Mouse (Mus musculus) heart, embryonic 12.5 days (tissue): ENCODE results near the gene Cirbp. TPM values are rescaled to one million over a fixed set of nuclear protein-coding genes. Genes with fewer than 3 reads are reported as not detected.

Experiments
- ATAC-seq: fragments of 200-750 bp; cut with Nextera tagmentation; 2 replicates; pipeline ENCODE4 v1.8.0; 2017; ENCODE audit warnings: moderate TSS enrichment, moderate library complexity; ENCODE audit not compliant: insufficient number of reproducible peaks, low FRiP score
- H3K27ac ChIP-seq: fragments of 300-500 bp; sonication (generic); 2 replicates; pipeline ENCODE4 v1.5.1; 2016; ENCODE audit warnings: mild to moderate bottlenecking, moderate library complexity; ENCODE audit not compliant: poor library complexity, severe bottlenecking
- H3K27me3 ChIP-seq: fragments of 300-500 bp; sonication (generic); replicated peaks from 2 replicates; pipeline ENCODE4 v1.6.1; 2016; ENCODE audit warnings: mild to moderate bottlenecking, moderate library complexity
- H3K36me3 ChIP-seq: fragments of 300-500 bp; sonication (generic); 2 replicates; pipeline ENCODE4 v1.6.1; 2016; ENCODE audit warnings: mild to moderate bottlenecking, moderate library complexity
- H3K4me1 ChIP-seq: fragments of 300-500 bp; sonication (generic); replicated peaks from 2 replicates; pipeline ENCODE4 v1.6.1; 2016; ENCODE audit warnings: mild to moderate bottlenecking
- H3K4me2 ChIP-seq: fragments of 300-500 bp; sonication (generic); 2 replicates; pipeline ENCODE4 v1.6.1; 2016; ENCODE audit warnings: mild to moderate bottlenecking, moderate library complexity
- H3K4me3 ChIP-seq: fragments of 300-500 bp; sonication (generic); 2 replicates; pipeline ENCODE4 v1.5.1; 2016; ENCODE audit warnings: mild to moderate bottlenecking
- H3K9ac ChIP-seq: fragments of 300-500 bp; sonication (generic); 2 replicates; pipeline ENCODE4 v1.6.1; 2016; ENCODE audit warnings: mild to moderate bottlenecking, moderate library complexity
- H3K9me3 ChIP-seq: fragments of 300-500 bp; sonication (generic); replicated peaks from 2 replicates; pipeline ENCODE4 v1.6.1; 2016; ENCODE audit warnings: mild to moderate bottlenecking, moderate library complexity
- WGBS: fragments of 180-500 bp; shearing (Covaris S2); methylation state at CpG from one replicate; pipeline ENCODE4 v1.1.7; 2016; 5-methylcytosine and 5-hydroxymethylcytosine counted together
- polyA plus RNA-seq: library from polyadenylated mRNA; unstranded; fragments of >200 nt; fragmentation: Nextera tagmentation; extraction: Ambion mirVana; gene quantifications from 2 replicates; pipeline ENCODE4 v1.2.1, GENCODE M21; 2016

Cirbp gene
- polyA plus RNA-seq, 1 experiment from 2014 or later = 110 TPM

DNA sequence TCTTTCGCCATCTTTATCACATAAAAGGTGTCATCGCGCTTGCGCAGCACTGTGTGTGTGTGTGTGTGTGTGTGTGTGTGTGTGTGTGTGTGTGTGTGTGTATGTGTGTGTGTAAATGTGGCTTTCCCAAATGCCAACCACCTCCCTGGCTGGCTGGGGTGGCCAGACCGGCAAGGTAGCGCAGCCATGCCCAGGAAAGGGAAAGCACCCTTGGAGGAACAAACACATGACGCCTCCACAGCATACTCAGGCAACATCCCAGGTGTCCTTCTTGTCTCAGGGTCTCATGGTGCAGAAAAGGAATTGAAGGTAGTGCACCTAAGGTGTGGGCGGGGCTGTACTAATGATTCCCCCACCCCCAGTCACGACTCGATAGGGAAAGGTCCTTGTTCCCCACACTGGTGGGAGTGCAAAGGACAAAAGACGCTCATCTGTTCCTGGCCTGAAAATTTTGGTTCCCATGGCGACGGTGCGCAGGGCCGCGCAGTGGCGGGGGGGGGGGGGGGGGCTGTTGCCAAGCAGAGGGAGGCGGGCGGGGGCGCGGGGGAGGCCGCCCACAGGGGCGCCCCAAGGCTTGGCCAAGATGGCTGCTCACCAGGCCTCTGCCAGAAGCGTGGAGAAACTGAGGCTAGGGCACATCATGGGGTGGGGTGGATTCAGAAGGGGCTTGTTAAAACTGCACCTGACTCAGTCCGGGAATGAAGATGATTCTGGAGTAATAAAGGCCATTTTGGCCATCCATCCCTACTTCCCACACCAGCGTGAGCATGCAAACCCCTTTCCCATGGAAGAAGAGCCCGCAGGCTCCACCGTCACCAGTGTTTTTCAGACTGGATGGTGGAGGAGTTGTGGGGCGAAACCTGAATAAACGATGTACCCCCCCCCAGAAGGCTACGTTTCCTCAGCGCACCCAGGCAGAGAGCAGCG lies 27.9 kb upstream of the Cirbp start:
- H3K9ac ChIP-seq = peak overlapping the region; percentile 90
- H3K9me3 ChIP-seq = 0 out of 2 replicates have a peak, but pooled peaks cover 4% of the 10 kb centered on the region
- H3K4me3 ChIP-seq = peak overlapping the region; percentile 79
- H3K4me2 ChIP-seq = peak overlapping the region; percentile 100
- peaks cover 41% of the 10 kb centered on the region for H3K27me3 ChIP-seq
- peaks cover 3% of the 10 kb centered on the region; the same call in 1 of the 2 replicates for H3K36me3 ChIP-seq
- ATAC-seq = no peak
- peaks cover 51% of the 10 kb centered on the region for H3K4me1 ChIP-seq
- WGBS = 5% methylated on average over 31 of the region's 33 CpGs
- no peak overlapping the region for H3K27ac ChIP-seq

DNA sequence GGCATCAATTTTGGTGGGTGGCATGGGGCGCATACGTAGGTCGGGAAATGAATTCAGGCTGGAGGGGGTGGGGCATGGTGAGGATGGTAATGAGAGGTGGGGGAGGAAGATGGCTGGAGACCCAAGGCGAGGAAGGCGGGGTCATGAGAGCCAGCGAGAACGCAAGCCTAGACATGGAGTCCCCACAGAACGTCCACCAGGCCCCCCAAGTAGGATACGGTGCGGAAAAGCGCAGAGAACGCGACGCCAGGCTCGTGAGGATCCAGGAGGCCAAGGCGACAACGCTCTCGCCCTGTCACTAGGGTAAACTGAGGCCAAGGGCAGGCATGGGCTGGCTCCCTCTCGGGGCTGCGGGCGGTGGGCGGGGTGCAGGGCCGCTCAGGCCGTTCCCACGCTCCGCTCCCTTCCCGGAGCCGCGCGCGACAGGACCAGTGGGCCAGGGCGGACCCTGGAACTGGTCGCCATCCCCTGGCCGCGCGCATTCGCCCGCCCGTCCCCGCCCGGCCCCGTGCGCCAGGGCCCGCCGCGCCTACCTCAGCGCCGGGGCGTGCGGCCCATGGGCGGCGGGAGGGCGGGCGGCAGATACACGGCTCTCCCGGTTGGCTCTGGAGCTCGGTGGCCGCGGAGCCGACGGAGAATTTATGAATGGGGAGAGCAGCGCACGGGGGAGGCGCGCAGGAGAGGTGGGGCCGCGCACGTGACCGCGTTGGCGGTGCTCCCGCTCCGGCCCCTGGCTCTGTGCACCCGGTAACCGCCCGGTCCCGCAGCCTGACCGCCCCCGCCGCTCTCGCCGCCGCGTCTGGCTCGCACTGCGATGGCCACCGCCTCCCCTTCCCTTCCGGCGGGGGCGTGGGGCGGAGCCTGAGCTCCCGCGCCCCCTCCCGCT lies 27.0 kb upstream of the Cirbp start, which contains the start of gene Atp5d:
Gene Atp5d, plus strand, starts transcription at position 80 of the 886 bp plus-strand sequence.
- peak; percentile 22 for ATAC-seq
- Histone ChIP-seq H3K9me3 (0 out of 2 replicates have a peak, but pooled peaks cover 4% of the 10 kb centered on the region), H3K27ac (peak within 1 kb of the TSS; percentile 46; the same call in 1 of the 2 replicates), H3K27me3 (peaks cover 41% of the 10 kb centered on the region), H3K9ac (peak within 1 kb of the TSS; percentile 90), H3K36me3 (peaks cover 5% of the 10 kb centered on the region), H3K4me3 (peak within 1 kb of the TSS; percentile 79), H3K4me2 (peak within 1 kb of the TSS; percentile 100), H3K4me1 (peaks cover 50% of the 10 kb centered on the region)
- under 1% methylated on average over 85 of the region's 94 CpGs for WGBS

DNA sequence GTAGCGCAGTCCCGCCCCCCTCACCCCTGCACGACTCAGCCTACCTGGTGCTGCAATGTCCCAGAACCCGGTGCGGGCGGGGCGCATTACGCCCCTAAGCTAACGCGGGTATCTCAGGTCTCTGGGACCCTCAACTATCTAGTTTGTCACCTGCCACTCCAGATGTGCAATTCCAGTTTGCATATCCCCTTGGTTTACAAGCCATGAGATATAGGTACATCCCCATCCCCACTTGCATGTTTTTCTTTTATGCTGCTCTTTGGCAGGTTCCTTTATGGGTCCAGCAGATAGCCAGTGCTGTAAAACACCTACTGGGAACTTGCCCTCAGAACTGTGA lies 26.4 kb upstream of the Cirbp start:
- ATAC-seq = no peak; the same call in 1 of the 2 replicates
- Histone ChIP-seq H3K36me3 (peaks cover 11% of the 10 kb centered on the region), H3K9me3 (0 out of 2 replicates have a peak, but pooled peaks cover 4% of the 10 kb centered on the region), H3K27ac (peak overlapping the region; percentile 46; the same call in 1 of the 2 replicates), H3K4me2 (peak overlapping the region; percentile 100), H3K27me3 (peaks cover 41% of the 10 kb centered on the region), H3K4me3 (peak overlapping the region; percentile 79), H3K9ac (peak overlapping the region; percentile 90), H3K4me1 (peaks cover 55% of the 10 kb centered on the region)
- 1% methylated on average over 10 of the region's 10 CpGs for WGBS

DNA sequence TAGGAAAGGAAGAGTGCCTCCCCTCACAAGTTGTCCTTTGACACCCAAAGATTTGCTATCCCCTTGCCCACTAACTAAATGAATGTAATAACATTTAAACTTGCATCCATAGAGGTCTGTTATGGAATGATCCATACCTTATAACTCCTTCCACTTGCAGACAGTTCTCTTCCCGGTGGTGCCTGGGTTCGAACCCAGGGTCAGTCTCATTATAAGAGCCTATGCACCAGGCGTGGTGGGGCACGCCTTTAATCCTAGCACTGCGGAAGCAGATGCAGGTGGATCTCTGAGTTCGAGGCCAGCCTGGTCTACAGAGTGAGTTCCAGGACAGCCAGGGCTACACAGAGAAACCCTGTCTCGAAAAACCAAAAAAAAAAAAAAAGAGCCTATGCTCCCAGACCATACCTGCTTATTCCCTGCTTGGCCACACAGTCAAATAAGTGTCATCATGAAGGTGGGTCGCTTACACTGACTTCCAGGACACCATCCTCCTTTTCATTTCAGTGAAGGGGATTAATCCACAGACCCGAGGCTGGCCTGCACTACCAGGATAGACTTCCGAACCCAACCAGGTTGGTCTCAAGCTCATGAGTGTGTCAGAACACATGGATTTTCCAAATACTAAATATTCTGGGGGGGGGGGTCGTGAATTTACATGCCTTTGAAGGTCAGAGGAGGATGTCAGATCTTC lies 25.7 kb upstream of the Cirbp start:
- no peak for ATAC-seq
- Histone ChIP-seq H3K36me3 (peaks cover 18% of the 10 kb centered on the region), H3K4me1 (peaks cover 62% of the 10 kb centered on the region), H3K27ac (0 out of 2 replicates have a peak overlapping the region, but pooled peaks have one; percentile 3), H3K4me3 (0 out of 2 replicates have a peak overlapping the region, but pooled peaks have one; percentile 79), H3K4me2 (peak overlapping the region; percentile 100), H3K27me3 (peaks cover 34% of the 10 kb centered on the region), H3K9me3 (0 out of 2 replicates have a peak, but pooled peaks cover 4% of the 10 kb centered on the region), H3K9ac (no peak overlapping the region)
- WGBS = 71% methylated on average over 11 of the region's 11 CpGs

DNA sequence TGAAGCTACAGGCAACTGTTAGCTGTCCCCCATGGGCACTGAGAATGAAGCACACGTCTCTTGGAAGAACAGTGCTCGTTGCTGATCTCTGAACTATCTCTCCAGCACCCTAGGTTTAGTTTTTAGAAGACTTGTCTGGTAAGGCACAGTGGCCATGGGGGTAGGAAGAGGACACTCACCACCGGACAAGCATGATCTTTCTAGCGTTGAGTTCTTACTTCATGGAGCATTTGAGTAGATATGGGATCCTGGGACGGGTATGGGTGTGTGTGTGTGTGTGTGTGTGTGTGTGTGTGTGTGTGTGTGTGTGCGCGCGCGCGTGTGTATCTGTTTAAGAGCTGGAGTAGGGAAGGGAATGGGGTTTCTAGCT lies 25.1 kb upstream of the Cirbp start, which contains the start of gene Cbarp:
Gene Cbarp, minus strand, starts transcription at position 170 of the 370 bp plus-strand sequence.
- no peak for ATAC-seq
- Histone ChIP-seq H3K4me2 (peak within 1 kb of the TSS; percentile 100), H3K9ac (peak within 1 kb of the TSS; percentile 90), H3K27me3 (peaks cover 29% of the 10 kb centered on the region), H3K4me3 (peak within 1 kb of the TSS; percentile 79), H3K36me3 (peaks cover 24% of the 10 kb centered on the region), H3K27ac (peak within 1 kb of the TSS; percentile 59), H3K9me3 (0 out of 2 replicates have a peak, but pooled peaks cover 4% of the 10 kb centered on the region), H3K4me1 (peaks cover 67% of the 10 kb centered on the region)
- 76% methylated on average over 10 of the region's 10 CpGs for WGBS

DNA sequence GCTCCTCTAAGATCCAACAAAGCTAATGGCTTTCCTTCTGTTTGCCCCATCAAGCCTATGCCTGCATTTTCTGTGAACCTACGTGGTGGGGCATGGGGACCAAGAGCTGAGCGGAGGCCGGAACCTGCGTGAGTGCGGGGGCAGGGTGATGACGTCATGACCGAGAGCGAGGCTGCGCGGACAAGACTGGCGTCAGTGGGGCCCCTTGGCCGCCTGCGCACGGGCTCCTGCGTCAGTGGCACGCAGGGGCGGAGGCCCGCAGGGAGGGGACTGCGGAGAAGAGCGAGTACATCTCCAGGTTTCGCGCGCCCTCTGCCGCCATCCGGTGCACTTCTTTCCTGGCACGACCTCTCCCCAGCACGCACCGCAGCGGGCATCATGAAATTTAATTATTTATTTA lies 24.5 kb upstream of the Cirbp start:
- Histone ChIP-seq H3K4me1 (peaks cover 72% of the 10 kb centered on the region), H3K9ac (peak overlapping the region; percentile 61), H3K9me3 (no peaks in the 10 kb centered on the region), H3K4me2 (peak overlapping the region; percentile 68), H3K27ac (peak overlapping the region; percentile 59), H3K36me3 (peaks cover 30% of the 10 kb centered on the region), H3K27me3 (peaks cover 23% of the 10 kb centered on the region), H3K4me3 (peak overlapping the region; percentile 72)
- peak; percentile 80 for ATAC-seq
- WGBS = under 1% methylated on average over 29 of the region's 29 CpGs

DNA sequence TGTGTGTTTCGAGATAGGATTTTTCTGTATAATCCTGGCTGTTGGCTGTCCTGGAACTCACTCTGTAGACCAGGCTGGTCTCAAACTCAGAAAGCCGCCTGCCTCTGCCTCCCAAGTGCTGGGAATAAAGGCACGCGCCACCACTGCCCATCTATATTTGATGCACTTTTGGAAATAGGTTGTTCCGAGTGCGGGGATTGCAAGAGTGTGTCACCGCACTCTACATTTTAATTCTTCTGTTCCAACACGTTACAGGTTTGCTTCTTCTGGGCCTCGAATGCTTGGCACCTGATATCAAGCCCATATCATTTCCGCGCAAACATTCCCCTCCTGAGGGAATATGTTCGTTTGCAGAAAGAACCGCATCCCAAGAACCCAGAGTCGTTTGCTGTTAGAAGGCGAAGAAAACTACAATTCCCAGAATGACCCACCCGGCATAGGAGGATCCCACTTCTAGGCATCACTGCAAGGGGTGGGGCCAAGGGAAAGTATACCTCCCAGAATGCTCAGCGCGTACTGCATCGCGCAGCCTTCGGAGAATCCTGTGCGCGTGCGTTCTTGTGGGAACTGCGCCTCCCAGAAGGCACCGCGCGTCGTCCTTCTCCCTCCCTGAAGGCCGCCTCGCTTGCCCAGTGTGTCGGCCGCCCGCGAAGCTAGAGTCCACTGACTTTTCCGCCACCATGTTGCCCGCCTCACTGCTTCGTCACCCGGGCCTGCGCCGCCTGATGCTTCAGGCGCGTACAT lies 23.8 kb upstream of the Cirbp start:
- Histone ChIP-seq H3K4me1 (peaks cover 72% of the 10 kb centered on the region), H3K9me3 (no peaks in the 10 kb centered on the region), H3K9ac (peak overlapping the region; percentile 96)

DNA sequence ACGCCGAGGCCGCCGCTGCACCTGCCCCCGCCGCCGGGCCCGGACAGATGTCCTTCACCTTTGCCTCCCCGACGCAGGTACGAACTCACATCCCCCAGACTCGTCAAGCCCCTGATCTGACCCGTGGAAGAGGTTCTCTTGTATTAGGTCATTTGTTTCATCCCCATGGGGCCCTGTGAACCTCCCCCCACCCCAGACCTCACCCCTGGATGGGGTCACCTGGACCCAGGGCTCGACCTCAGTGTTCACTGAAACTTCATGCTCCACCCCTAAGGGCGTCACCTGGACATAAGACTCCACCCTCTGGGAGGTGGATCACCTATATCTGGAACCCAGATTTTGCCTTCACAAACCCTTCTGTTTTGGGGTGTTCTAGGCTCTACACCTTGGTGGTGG lies 23.3 kb upstream of the Cirbp start:
- H3K4me1 ChIP-seq = peaks cover 72% of the 10 kb centered on the region
- no peaks in the 10 kb centered on the region for H3K9me3 ChIP-seq
- WGBS = under 1% methylated on average over 15 of the region's 15 CpGs
- peak overlapping the region; percentile 68 for H3K4me2 ChIP-seq
- no peak; the same call in 1 of the 2 replicates for ATAC-seq
- peaks cover 35% of the 10 kb centered on the region for H3K36me3 ChIP-seq
- peak overlapping the region; percentile 86 for H3K27ac ChIP-seq
- peak overlapping the region; percentile 96 for H3K9ac ChIP-seq
- peaks cover 10% of the 10 kb centered on the region for H3K27me3 ChIP-seq
- H3K4me3 ChIP-seq = peak overlapping the region; percentile 72

More for the DNA sequence above, 23.8 kb upstream of the Cirbp start:
- Histone ChIP-seq H3K4me2 (peak overlapping the region; percentile 68), H3K36me3 (peaks cover 35% of the 10 kb centered on the region), H3K4me3 (peak overlapping the region; percentile 72), H3K27ac (peak overlapping the region; percentile 86), H3K27me3 (peaks cover 16% of the 10 kb centered on the region)
- under 1% methylated on average over 43 of the region's 43 CpGs for WGBS
- ATAC-seq = peak; percentile 87

DNA sequence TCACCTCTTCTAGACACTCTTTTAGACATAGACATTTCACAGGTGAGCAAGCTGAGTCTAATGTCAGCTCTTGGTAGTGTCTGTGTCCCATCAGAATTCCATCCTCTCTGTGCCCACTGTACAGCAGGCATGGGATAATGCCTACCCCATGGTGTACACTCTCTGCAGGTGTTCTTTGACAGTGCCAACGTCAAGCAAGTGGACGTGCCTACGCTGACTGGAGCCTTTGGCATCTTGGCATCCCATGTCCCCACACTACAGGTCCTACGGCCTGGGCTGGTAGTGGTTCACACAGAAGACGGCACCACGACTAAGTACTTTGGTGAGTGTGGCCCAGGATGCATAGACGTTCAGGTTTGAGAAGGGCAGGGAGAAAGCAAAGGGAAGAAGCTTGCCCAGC lies 22.1 kb upstream of the Cirbp start:
- no peaks in the 10 kb centered on the region; the same call in 1 of the 2 replicates for H3K27me3 ChIP-seq
- peak overlapping the region; percentile 68 for H3K4me2 ChIP-seq
- H3K4me3 ChIP-seq = peak overlapping the region; percentile 3; the same call in 1 of the 2 replicates
- H3K9me3 ChIP-seq = no peaks in the 10 kb centered on the region
- no peak for ATAC-seq
- no peak overlapping the region for H3K9ac ChIP-seq
- 94% methylated on average over 7 of the region's 7 CpGs for WGBS
- H3K4me1 ChIP-seq = peaks cover 64% of the 10 kb centered on the region
- H3K36me3 ChIP-seq = peaks cover 35% of the 10 kb centered on the region
- no peak overlapping the region for H3K27ac ChIP-seq
